Mouse (Mus musculus) ES-E14 (cell line): ENCODE results near the gene Cwc25. TPM values are rescaled to one million over a fixed set of nuclear protein-coding genes. Genes with fewer than 3 reads are reported as not detected.

Experiments used
- DNase-seq: peaks from one replicate; pipeline ENCODE4 v3.0.0-alpha.2; 2013; ENCODE audit warnings: low read depth, low spot score
- H3K27ac ChIP-seq: 2 replicates; pipeline ENCODE4 v1.5.1; 2012; ENCODE audit warnings: low read depth, mild to moderate bottlenecking, low read length, moderate library complexity, mixed read lengths; ENCODE audit not compliant: poor library complexity, insufficient read depth, severe bottlenecking
- H3K36me3 ChIP-seq: 2 replicates; pipeline ENCODE4 v1.6.1; 2012; ENCODE audit warnings: mild to moderate bottlenecking, low read length, moderate library complexity, mixed read lengths; ENCODE audit not compliant: control insufficient read depth, poor library complexity, insufficient read depth, severe bottlenecking
- H3K4me1 ChIP-seq, 2 experiments: fragments of 150-350 bp in 1 of 2; sonication (generic) in 1 of 2; 2 replicates each; pipeline ENCODE4 v1.6.1; 2012; ENCODE audit warnings: low read length in 2 of 2, mild to moderate bottlenecking in 1 of 2, mixed read lengths in 1 of 2; ENCODE audit not compliant: control insufficient read depth in 2 of 2, insufficient read depth in 2 of 2, poor library complexity in 1 of 2
- H3K4me3 ChIP-seq, 2 experiments: fragments of 150-350 bp in 1 of 2; sonication (generic) in 1 of 2; 2 replicates each; pipeline ENCODE4 v1.5.1; 2012; ENCODE audit warnings: low read length in 2 of 2, low read depth in 1 of 2, mild to moderate bottlenecking in 1 of 2, mixed read lengths in 1 of 2; ENCODE audit not compliant: insufficient read depth in 1 of 2, poor library complexity in 1 of 2, severe bottlenecking in 1 of 2
- H3K9ac ChIP-seq: 2 replicates; pipeline ENCODE4 v1.6.1; 2012; ENCODE audit warnings: low read depth, mild to moderate bottlenecking, low read length, mixed read lengths; ENCODE audit not compliant: poor library complexity, insufficient read depth, severe bottlenecking
- H3K9me3 ChIP-seq: fragments of 150-350 bp; sonication (generic); 2 replicates; pipeline ENCODE4 v1.6.1; 2012; ENCODE audit warnings: low read depth, mild to moderate bottlenecking, low read length; ENCODE audit not compliant: control insufficient read depth, insufficient read depth
- CHD2 ChIP-seq: IDR thresholded peaks from 2 replicates; pipeline ENCODE4 v1.6.1; 2014; ENCODE audit warnings: mild to moderate bottlenecking, low read depth, low read length, inconsistent platforms
- HCFC1 ChIP-seq: IDR thresholded peaks from 2 replicates; pipeline ENCODE4 v1.6.1; 2012; ENCODE audit warnings: low read length, inconsistent platforms, borderline replicate concordance; ENCODE audit not compliant: insufficient read depth
- MAFK ChIP-seq: IDR thresholded peaks from 2 replicates; pipeline ENCODE4 v1.6.1; 2014; ENCODE audit warnings: mild to moderate bottlenecking, low read depth, low read length, inconsistent platforms; ENCODE audit not compliant: insufficient read depth
- ZC3H11A ChIP-seq: IDR thresholded peaks from 2 replicates; pipeline ENCODE4 v1.6.1; 2012; ENCODE audit warnings: low read depth, mild to moderate bottlenecking, inconsistent platforms, low read length, borderline replicate concordance
- ZNF384 ChIP-seq: IDR thresholded peaks from 2 replicates; pipeline ENCODE4 v1.6.1; 2012; ENCODE audit warnings: low read depth, low read length, inconsistent platforms
- in situ Hi-C, 2 experiments: fragments of 600-800 bp; cut with MboI; formaldehyde crosslinking; loops; one replicate each; pipeline ENCODE4 v1.15.1; 2025; ENCODE audit warnings: low sequenced_read_pairs in 2 of 2, inconsistent platforms in 1 of 2; ENCODE audit not compliant: unreplicated experiment in 2 of 2
- total RNA-seq: library from RNA; depleted of rRNA; stranded (reverse); fragments of 300-350 nt; gene quantifications from 2 replicates; pipeline ENCODE4 v1.2.3, GENCODE M21; 2012

Cwc25 gene
- total RNA-seq, 1 experiment, result 18.5 TPM

- peak overlapping the region; percentile 93 for H3K9ac ChIP-seq
- H3K4me3 ChIP-seq, result peak overlapping the region; percentile 91 to 98
- H3K27ac ChIP-seq, result peak overlapping the region; percentile 93
- peak; percentile 99 for DNase-seq
- in situ Hi-C loops, result no loop called here
- peaks cover 5% of the 10 kb centered on the region; the same call in 1 of the 2 replicates for H3K36me3 ChIP-seq
- H3K4me1 ChIP-seq, result peaks cover 0 to 27% of the 10 kb centered on the region in 2 experiments; a peak in 2 of 4 replicates
- no peaks in the 10 kb centered on the region for H3K9me3 ChIP-seq
- no peak for TF ChIP-seq ZNF384
- TF ChIP-seq ZC3H11A, result no peak
- no peak for TF ChIP-seq MAFK
- TF ChIP-seq HCFC1, result peak; percentile 63; the same call in 1 of the 2 replicates
- TF ChIP-seq CHD2, result no peak
Measured at GRCm38 (mm10) chr11:97744718-97745330, 21.5 kb downstream of the Cwc25 start.

GRCm38 (mm10) chr11:97744063-97744717 lies 22.2 kb downstream of the Cwc25 start, which contains the start of gene Pip4k2b:
TSS of gene Pip4k2b (minus strand) at chr11:97744704.
- no peak for TF ChIP-seq MAFK
- TF ChIP-seq ZNF384, result no peak
- no peak for TF ChIP-seq CHD2
- no peak for TF ChIP-seq HCFC1
- no peak for TF ChIP-seq ZC3H11A
- Histone ChIP-seq H3K9me3 (no peaks in the 10 kb centered on the region), H3K4me3 (peak within 1 kb of the TSS; percentile 91 to 98), H3K4me1 (peaks cover 0 to 27% of the 10 kb centered on the region in 2 experiments; a peak in 2 of 4 replicates), H3K36me3 (peaks cover 5% of the 10 kb centered on the region; the same call in 1 of the 2 replicates), H3K27ac (peak within 1 kb of the TSS; percentile 93), H3K9ac (peak within 1 kb of the TSS; percentile 93)
- in situ Hi-C loops, result no loop called here
- no peak for DNase-seq

- Histone ChIP-seq H3K36me3 (peaks cover 3% of the 10 kb centered on the region; the same call in 1 of the 2 replicates), H3K9ac (peak overlapping the region; percentile 91), H3K27ac (no peak overlapping the region), H3K4me3 (peak overlapping the region; percentile 84 to 98), H3K9me3 (no peaks in the 10 kb centered on the region), H3K4me1 (peaks cover 0 to 27% of the 10 kb centered on the region in 2 experiments; a peak in 2 of 4 replicates)
- no peak for DNase-seq
- in situ Hi-C loops, result no loop called here
- TF ChIP-seq ZNF384 (no peak), ZC3H11A (no peak), MAFK (no peak), HCFC1 (no peak), CHD2 (no peak)
Measured at GRCm38 (mm10) chr11:97743423-97743822, 22.9 kb downstream of the Cwc25 start.

- in situ Hi-C loops, result no loop called here
- Histone ChIP-seq H3K4me3 (no peak overlapping the region; a peak in 1 of 4 replicates), H3K27ac (no peak overlapping the region)
Measured at GRCm38 (mm10) chr11:97742591-97742990, 23.8 kb downstream of the Cwc25 start.

More at GRCm38 (mm10) chr11:97742591-97742990, 23.8 kb downstream of the Cwc25 start:
- Histone ChIP-seq H3K4me1 (peaks cover 0 to 27% of the 10 kb centered on the region in 2 experiments; a peak in 2 of 4 replicates), H3K36me3 (peaks cover 3% of the 10 kb centered on the region; the same call in 1 of the 2 replicates), H3K9me3 (no peaks in the 10 kb centered on the region), H3K9ac (peak overlapping the region; percentile 34; the same call in 1 of the 2 replicates)
- DNase-seq, result no peak
- no peak for TF ChIP-seq HCFC1
- no peak for TF ChIP-seq ZC3H11A
- TF ChIP-seq ZNF384, result no peak
- TF ChIP-seq MAFK, result no peak
- no peak for TF ChIP-seq CHD2
